Mouse (Mus musculus): ENCODE measurements around the gene Phkg2. TPM values are rescaled to one million over a fixed set of nuclear protein-coding genes. Genes with fewer than 3 reads are reported as not detected.
A peak's percentile ranks its signal among the peaks of the same experiment; 100 is the strongest.

The Phkg2 gene
- polyA plus RNA-seq, 1 experiment from 2014 or later = 14.5 TPM

- no peak overlapping the region for H3K4me3 ChIP-seq (ENCODE audit: low read depth, low read length)
These were observed 23.6 kb downstream of the Phkg2 start for GRCm38 (mm10) chr7:127596747-127597146.

GRCm38 (mm10) chr7:127600612-127601011 is 27.5 kb downstream of the Phkg2 start:
- no peaks in the 10 kb centered on the region for H3K4me1 ChIP-seq (ENCODE audit: insufficient read depth)
- DNase-seq = no peak
- H3K36me3 ChIP-seq (replicated peaks; ENCODE audit: insufficient read depth, low read length) = peaks cover 83% of the 10 kb centered on the region
- no peak for ATAC-seq
- no peak overlapping the region for H3K4me3 ChIP-seq (ENCODE audit: low read depth, low read length)
- no peak for TF ChIP-seq CTCF (IDR thresholded peaks at IDR 0.05; ENCODE audit: low read depth)
- TF ChIP-seq EP300 (IDR thresholded peaks at IDR 0.05; ENCODE audit: low read depth) = no peak
- no peak overlapping the region for H3K27ac ChIP-seq (ENCODE audit: low read depth)
- no peak overlapping the region for H3K4me2 ChIP-seq (ENCODE audit: low read depth, low read length)
- 91% methylated on average over 7 of the region's 7 CpGs for WGBS (ENCODE audit: insufficient replicate concordance)
- H3K27me3 ChIP-seq (ENCODE audit: insufficient read depth, low read length) = no peaks in the 10 kb centered on the region
- no peak overlapping the region for H3K9ac ChIP-seq (replicated peaks)
- no peaks in the 10 kb centered on the region for H3K9me3 ChIP-seq (ENCODE audit: low read length)

More at GRCm38 (mm10) chr7:127596747-127597146, 23.6 kb downstream of the Phkg2 start:
- 92% methylated on average over 17 of the region's 17 CpGs for WGBS (ENCODE audit: insufficient replicate concordance)
- H3K4me2 ChIP-seq (ENCODE audit: low read depth, low read length) = no peak overlapping the region
- peaks cover 93% of the 10 kb centered on the region for H3K36me3 ChIP-seq (replicated peaks; ENCODE audit: insufficient read depth, low read length)
- DNase-seq (no peak), ATAC-seq (no peak)
- H3K27me3 ChIP-seq (ENCODE audit: insufficient read depth, low read length) = no peaks in the 10 kb centered on the region
- H3K4me1 ChIP-seq (ENCODE audit: insufficient read depth) = no peaks in the 10 kb centered on the region
- H3K27ac ChIP-seq (ENCODE audit: low read depth) = no peak overlapping the region
- no peak overlapping the region for H3K9ac ChIP-seq (replicated peaks)
- TF ChIP-seq CTCF (IDR thresholded peaks at IDR 0.05; ENCODE audit: low read depth) (no peak), EP300 (IDR thresholded peaks at IDR 0.05; ENCODE audit: low read depth) (no peak)
- H3K9me3 ChIP-seq (ENCODE audit: low read length) = no peaks in the 10 kb centered on the region

- Histone ChIP-seq H3K9ac (replicated peaks) (no peak overlapping the region), H3K27ac (ENCODE audit: low read depth) (no peak overlapping the region), H3K4me1 (ENCODE audit: insufficient read depth) (no peaks in the 10 kb centered on the region), H3K4me2 (ENCODE audit: low read depth, low read length) (no peak overlapping the region), H3K4me3 (ENCODE audit: low read depth, low read length) (no peak overlapping the region), H3K9me3 (ENCODE audit: low read length) (no peaks in the 10 kb centered on the region), H3K27me3 (ENCODE audit: insufficient read depth, low read length) (no peaks in the 10 kb centered on the region), H3K36me3 (replicated peaks; ENCODE audit: insufficient read depth, low read length) (peaks cover 72% of the 10 kb centered on the region)
- 83% methylated on average over 4 of the region's 4 CpGs for WGBS (ENCODE audit: insufficient replicate concordance)
- ATAC-seq (no peak), DNase-seq (no peak)
- TF ChIP-seq CTCF (IDR thresholded peaks at IDR 0.05; ENCODE audit: low read depth) (peak; percentile 26), EP300 (IDR thresholded peaks at IDR 0.05; ENCODE audit: low read depth) (no peak)
These were observed 28.6 kb downstream of the Phkg2 start for GRCm38 (mm10) chr7:127601735-127602134.

- WGBS (ENCODE audit: insufficient replicate concordance) = 91% methylated on average over 2 of the region's 2 CpGs
- H3K27me3 ChIP-seq (ENCODE audit: insufficient read depth, low read length) = no peaks in the 10 kb centered on the region
- H3K4me3 ChIP-seq (ENCODE audit: low read depth, low read length) = no peak overlapping the region
- no peak overlapping the region for H3K9ac ChIP-seq (replicated peaks)
- no peaks in the 10 kb centered on the region for H3K9me3 ChIP-seq (ENCODE audit: low read length)
- no peaks in the 10 kb centered on the region for H3K4me1 ChIP-seq (ENCODE audit: insufficient read depth)
- H3K27ac ChIP-seq (ENCODE audit: low read depth) = no peak overlapping the region
- ATAC-seq (no peak), DNase-seq (no peak)
- TF ChIP-seq EP300 (IDR thresholded peaks at IDR 0.05; ENCODE audit: low read depth) (no peak), CTCF (IDR thresholded peaks at IDR 0.05; ENCODE audit: low read depth) (no peak)
- no peak overlapping the region for H3K4me2 ChIP-seq (ENCODE audit: low read depth, low read length)
- peaks cover 63% of the 10 kb centered on the region for H3K36me3 ChIP-seq (replicated peaks; ENCODE audit: insufficient read depth, low read length)
These were observed 29.8 kb downstream of the Phkg2 start for GRCm38 (mm10) chr7:127602903-127603302.

GRCm38 (mm10) chr7:127604256-127604655 is 31.1 kb downstream of the Phkg2 start:
- Histone ChIP-seq H3K27ac (ENCODE audit: low read depth) (no peak overlapping the region), H3K36me3 (replicated peaks; ENCODE audit: insufficient read depth, low read length) (peaks cover 60% of the 10 kb centered on the region)
- TF ChIP-seq EP300 (IDR thresholded peaks at IDR 0.05; ENCODE audit: low read depth) (no peak), CTCF (IDR thresholded peaks at IDR 0.05; ENCODE audit: low read depth) (no peak)

GRCm38 (mm10) chr7:127607150-127607549 is 34.0 kb downstream of the Phkg2 start:
- Histone ChIP-seq H3K27me3 (ENCODE audit: insufficient read depth, low read length) (no peaks in the 10 kb centered on the region), H3K4me1 (ENCODE audit: insufficient read depth) (no peaks in the 10 kb centered on the region), H3K4me2 (ENCODE audit: low read depth, low read length) (no peak overlapping the region), H3K36me3 (replicated peaks; ENCODE audit: insufficient read depth, low read length) (peaks cover 53% of the 10 kb centered on the region), H3K27ac (ENCODE audit: low read depth) (no peak overlapping the region), H3K9ac (replicated peaks) (no peak overlapping the region), H3K4me3 (ENCODE audit: low read depth, low read length) (no peak overlapping the region), H3K9me3 (ENCODE audit: low read length) (no peaks in the 10 kb centered on the region)
- DNase-seq (no peak), ATAC-seq (no peak)
- TF ChIP-seq EP300 (IDR thresholded peaks at IDR 0.05; ENCODE audit: low read depth) (no peak), CTCF (IDR thresholded peaks at IDR 0.05; ENCODE audit: low read depth) (no peak)
- 80% methylated on average over 6 of the region's 6 CpGs for WGBS (ENCODE audit: insufficient replicate concordance)

More at GRCm38 (mm10) chr7:127604256-127604655, 31.1 kb downstream of the Phkg2 start:
- no peak for ATAC-seq
- WGBS (ENCODE audit: insufficient replicate concordance) = 78% methylated on average over 10 of the region's 10 CpGs
- Histone ChIP-seq H3K9ac (replicated peaks) (no peak overlapping the region), H3K27me3 (ENCODE audit: insufficient read depth, low read length) (no peaks in the 10 kb centered on the region), H3K4me3 (ENCODE audit: low read depth, low read length) (no peak overlapping the region), H3K4me1 (ENCODE audit: insufficient read depth) (no peaks in the 10 kb centered on the region), H3K9me3 (ENCODE audit: low read length) (no peaks in the 10 kb centered on the region), H3K4me2 (ENCODE audit: low read depth, low read length) (no peak overlapping the region)
- DNase-seq = no peak

GRCm38 (mm10) chr7:127611011-127611410 is 37.9 kb downstream of the Phkg2 start:
- H3K9me3 ChIP-seq (ENCODE audit: low read length) = no peaks in the 10 kb centered on the region
- H3K9ac ChIP-seq (replicated peaks) = no peak overlapping the region
- DNase-seq = no peak
- no peak overlapping the region for H3K4me2 ChIP-seq (ENCODE audit: low read depth, low read length)
- 92% methylated on average over 29 of the region's 29 CpGs for WGBS (ENCODE audit: insufficient replicate concordance)
- H3K4me1 ChIP-seq (ENCODE audit: insufficient read depth) = peaks cover 10% of the 10 kb centered on the region
- H3K4me3 ChIP-seq (ENCODE audit: low read depth, low read length) = no peak overlapping the region
- no peak for ATAC-seq
- TF ChIP-seq CTCF (IDR thresholded peaks at IDR 0.05; ENCODE audit: low read depth) (no peak), EP300 (IDR thresholded peaks at IDR 0.05; ENCODE audit: low read depth) (no peak)
- H3K27me3 ChIP-seq (ENCODE audit: insufficient read depth, low read length) = no peaks in the 10 kb centered on the region
- peaks cover 33% of the 10 kb centered on the region for H3K36me3 ChIP-seq (replicated peaks; ENCODE audit: insufficient read depth, low read length)
- no peak overlapping the region for H3K27ac ChIP-seq (ENCODE audit: low read depth)

Data from liver, postnatal 0 days (tissue).